Mouse (Mus musculus): ENCODE data around the gene Pex13.
A peak's percentile ranks its signal among the peaks of the same experiment; 100 is the strongest.

Gene Pex13

GRCm38 (mm10) chr11:23665798-23666501 lies at the start of gene Pex13:
Gene Pex13, minus strand, starts transcription at chr11:23665959.
- peak; percentile 96 for DNase-seq

DNA sequence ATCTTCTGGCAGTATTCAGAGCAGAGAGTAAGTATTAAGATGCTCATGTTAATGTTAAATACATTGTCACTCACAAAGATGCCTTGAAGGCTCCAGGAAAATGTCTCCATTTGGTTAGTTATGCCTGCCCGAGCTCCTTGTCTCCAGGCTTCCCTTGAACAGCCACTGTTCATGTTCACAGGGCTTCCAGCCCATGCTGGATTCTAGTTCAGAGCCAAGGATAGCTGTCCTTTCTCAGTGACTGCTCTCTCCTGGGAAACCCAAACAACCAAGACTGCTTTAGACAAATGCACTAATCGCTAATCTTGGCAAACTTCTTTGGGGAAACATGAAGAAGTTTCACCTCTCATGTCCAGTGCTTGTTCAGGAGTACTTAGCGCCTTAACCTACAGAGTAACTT lies 46.5 kb upstream of the Pex13 start:
- no peak for DNase-seq

GRCm38 (mm10) chr11:23704604-23705294 lies 39.0 kb upstream of the Pex13 start:
- no peak for DNase-seq

DNA sequence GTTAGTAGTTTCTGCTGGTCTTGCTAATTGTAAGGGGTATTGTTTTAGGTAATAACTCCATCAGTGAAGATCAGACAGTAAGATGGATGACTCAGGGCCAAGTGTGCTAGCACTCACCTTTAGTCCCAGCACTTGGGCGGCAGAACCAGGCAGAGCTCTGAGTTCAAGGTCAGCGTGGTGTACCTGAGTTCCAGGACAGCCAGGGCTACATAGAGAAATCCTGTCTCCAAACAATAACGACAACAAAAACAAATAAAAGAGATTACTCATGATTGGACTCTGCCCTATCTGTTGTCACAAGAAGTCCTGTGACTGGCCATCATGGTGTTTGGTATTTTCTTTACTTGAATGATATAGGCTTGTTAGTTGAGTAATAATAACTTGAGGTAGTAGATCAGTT lies 36.1 kb upstream of the Pex13 start:
- no peak for DNase-seq

GRCm38 (mm10) chr11:23699414-23700095 lies 33.8 kb upstream of the Pex13 start:
- no peak for DNase-seq

- DNase-seq, result no peak
Measured at GRCm38 (mm10) chr11:23698526-23698925, 32.8 kb upstream of the Pex13 start.

- no peak for DNase-seq
Measured at GRCm38 (mm10) chr11:23695847-23696246, 30.1 kb upstream of the Pex13 start.

DNA sequence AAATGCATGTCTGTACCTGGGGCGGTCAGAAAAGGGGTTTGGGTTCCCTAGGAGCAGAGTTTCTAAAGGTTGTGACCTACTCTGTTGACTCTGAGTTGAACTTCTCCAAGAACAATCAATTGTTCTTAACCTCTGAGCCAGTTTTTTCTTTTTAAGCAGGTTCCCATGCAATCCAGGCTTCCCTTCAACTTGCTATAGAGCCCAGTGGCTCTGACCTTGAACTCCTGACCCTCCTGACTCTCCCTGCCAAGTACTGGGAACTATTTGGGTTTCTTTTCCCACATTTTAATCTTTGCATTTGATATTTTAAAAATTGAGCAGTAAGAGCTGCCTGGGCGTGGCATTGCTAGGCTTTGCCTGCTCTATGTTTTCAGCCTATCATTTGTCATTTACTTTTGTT lies 27.5 kb upstream of the Pex13 start:
- DNase-seq, result no peak

GRCm38 (mm10) chr11:23688060-23688459 lies 22.3 kb upstream of the Pex13 start:
- no peak for DNase-seq

DNA sequence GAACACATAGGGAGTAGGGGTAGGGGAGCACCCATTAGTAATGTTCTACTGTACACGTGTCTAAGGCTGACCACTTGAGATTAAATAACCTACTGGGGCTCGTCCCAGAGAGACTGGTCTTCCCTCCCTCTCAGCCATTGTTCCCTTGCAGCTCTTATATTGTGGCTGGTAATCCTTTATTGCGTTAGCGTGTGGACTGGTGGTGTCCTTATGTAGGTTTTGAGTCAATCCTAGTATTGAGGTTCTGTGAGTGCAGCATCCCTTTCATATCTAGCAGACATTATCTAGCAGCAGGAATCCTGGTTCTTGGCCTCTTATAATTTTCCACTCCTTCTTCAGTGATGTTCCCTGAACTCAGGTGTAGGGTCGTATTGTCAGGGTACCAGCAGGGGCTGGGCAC lies 20.9 kb upstream of the Pex13 start:
- DNase-seq, result no peak

GRCm38 (mm10) chr11:23682561-23682960 lies 16.8 kb upstream of the Pex13 start:
- no peak for DNase-seq

DNA sequence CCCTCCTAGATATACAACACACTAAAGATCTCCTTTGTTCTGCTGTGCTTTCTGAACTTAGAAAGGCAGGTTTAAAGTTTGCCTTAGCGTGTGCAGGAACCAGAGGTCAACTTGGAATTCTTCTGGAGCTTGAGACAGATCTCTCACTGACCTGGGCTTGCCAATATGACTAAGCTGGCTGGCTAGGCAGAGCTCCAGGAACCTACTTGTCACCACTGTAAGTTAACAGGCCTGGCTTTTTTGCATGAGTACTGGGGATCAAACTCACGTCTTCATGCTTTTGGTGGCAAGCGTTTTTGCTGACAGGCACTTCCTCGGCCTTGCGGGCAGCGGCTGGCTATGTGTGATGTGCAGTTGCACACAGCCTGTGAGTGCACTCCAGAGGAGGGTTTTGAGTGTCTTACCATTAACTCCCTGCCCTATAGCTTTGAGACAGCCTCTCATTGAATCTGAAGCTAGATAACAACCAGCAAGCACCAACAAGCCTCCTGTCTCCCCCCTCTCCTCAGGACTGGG lies 14.7 kb upstream of the Pex13 start:
- no peak for DNase-seq

- peak; percentile 68 for DNase-seq
Measured at GRCm38 (mm10) chr11:23679044-23679642, 13.4 kb upstream of the Pex13 start.

- no peak for DNase-seq
Measured at GRCm38 (mm10) chr11:23676100-23676499, 10.3 kb upstream of the Pex13 start.

- no peak for DNase-seq
Measured at GRCm38 (mm10) chr11:23672256-23672749, 6.5 kb upstream of the Pex13 start.

GRCm38 (mm10) chr11:23667128-23667527 lies 1.4 kb upstream of the Pex13 start:
- peak; percentile 21 for DNase-seq

DNA sequence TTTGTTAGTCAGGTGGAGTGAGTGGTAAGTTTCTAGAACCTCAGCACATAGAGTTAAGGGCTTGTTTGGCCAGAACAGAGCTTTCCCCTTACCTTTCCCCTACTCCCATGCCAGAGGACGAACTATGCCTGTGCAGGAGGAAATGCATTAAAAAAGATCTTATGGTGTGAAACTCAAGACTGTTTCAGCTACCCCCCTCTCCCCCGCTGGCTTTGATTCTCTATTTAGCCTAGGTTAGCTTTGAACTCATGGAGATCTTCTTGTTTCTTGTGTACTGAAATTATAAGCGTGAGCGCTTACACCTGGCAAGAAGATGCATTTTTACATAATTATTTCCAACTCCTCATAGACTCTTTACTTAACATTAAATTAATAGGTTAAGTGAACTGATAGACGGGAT lies 767 bp upstream of the Pex13 start:
- no peak for DNase-seq

DNA sequence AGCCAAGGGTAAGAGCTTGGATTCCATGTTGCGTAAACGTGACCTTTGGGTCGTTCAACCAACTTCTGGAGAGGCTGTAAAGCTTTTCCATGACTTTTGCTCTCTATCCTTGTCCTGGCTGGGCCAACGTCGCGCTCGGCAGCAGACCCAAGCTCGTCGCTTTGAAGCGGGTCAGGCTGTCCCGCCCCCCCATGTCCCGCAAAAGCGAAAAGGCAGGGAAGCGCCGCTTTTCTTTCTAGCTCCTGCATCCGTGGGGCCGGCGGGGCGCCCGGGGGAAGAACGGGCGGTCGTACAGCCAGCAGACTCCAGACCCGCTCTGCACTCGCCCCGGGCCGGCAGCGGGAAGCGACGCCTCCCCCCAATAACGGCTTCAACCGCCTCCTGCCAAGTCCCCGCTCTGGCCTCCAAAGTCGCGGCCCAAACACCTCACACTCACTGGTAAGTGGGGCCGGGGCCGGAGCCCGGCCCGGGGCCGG lies 410 bp downstream of the Pex13 start, which contains the start of gene Pus10:
Pus10 (plus strand) TSS at position 364 of the 476 bp plus-strand sequence.
- peak; percentile 70 for DNase-seq

DNA sequence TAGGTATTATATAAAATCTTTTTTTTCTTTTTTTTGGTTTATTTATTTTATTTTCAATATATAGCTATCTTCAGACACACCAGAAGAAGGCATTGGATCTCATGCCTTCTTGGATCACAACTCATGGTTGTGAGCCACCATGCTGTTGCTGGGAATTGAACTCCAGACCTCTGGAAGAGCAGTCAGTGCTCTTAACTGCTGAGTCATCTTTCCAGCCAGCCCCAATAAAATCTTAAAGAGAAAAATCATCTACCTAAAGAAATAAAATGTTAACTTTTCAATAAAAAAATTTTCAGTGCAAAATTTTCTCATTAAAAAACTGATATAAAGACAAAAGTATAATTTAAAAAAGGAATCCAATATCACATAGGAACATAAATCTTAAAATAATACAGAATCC lies 1.5 kb downstream of the Pex13 start:
- no peak for DNase-seq

GRCm38 (mm10) chr11:23657791-23658190 lies 8.0 kb downstream of the Pex13 start:
- DNase-seq, result no peak

DNA sequence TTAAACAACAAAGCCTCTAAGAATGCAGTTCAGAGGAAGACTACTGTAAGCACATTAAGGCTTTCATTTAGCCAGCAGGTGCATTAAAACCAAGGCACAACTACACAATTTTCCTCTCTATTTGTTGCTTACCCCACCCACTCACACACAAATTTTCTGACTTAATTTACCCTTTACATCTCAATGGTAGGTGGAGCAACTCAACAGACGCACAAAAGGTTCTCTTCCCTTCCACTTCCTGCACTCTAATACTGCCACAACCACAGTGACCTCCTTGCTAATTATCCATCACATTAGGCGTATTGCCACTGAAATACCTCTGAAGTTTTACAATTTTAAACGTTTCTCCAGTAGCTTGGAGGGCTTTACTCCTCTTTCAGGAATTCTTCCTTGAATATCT lies 12.1 kb downstream of the Pex13 start:
- no peak for DNase-seq

- DNase-seq, result no peak
Measured at GRCm38 (mm10) chr11:23647835-23648234, 17.9 kb downstream of the Pex13 start.

- no peak for DNase-seq
Measured at GRCm38 (mm10) chr11:23647431-23647830, 18.3 kb downstream of the Pex13 start.
